19 mouse cellular contexts compared by ENCODE assay signal in genomic region chr4:154827861-154828610, GRCm38 (mm10). TPM values are rescaled to one million over a fixed set of nuclear protein-coding genes. Genes with fewer than 3 reads are reported as not detected.
DNase-seq lines count a peak whose midpoint lies in the region; ATAC-seq lines count a peak whose summit lies in the region.
"Had no signal": no experiment of that assay in that cellular context is flagged by ENCODE, and none has a peak within 500 bp of the region (broad histone marks: within the 10 kb centered on the region; RNA-seq: fewer than 3 reads in every experiment).

No protein-coding gene starts in this region.

- 0 out of 2 replicates have a peak overlapping the region, but pooled peaks have one; percentile 24 for H3K9ac ChIP-seq in heart, embryonic 13.5 days
- H3K9ac ChIP-seq: forebrain, embryonic 13.5 days; liver, postnatal 0 days; neural tube, embryonic 12.5 days had no signal

- H3K4me2 ChIP-seq in heart, embryonic 13.5 days, result no peak overlapping the region
- H3K4me2 ChIP-seq: forebrain, embryonic 13.5 days; neural tube, embryonic 12.5 days had no signal

- no peak overlapping the region for H3K27ac ChIP-seq in heart, embryonic 13.5 days (replicated peaks)
- H3K27ac ChIP-seq: forebrain, embryonic 13.5 days; hindbrain, postnatal 0 days; neural tube, embryonic 12.5 days had no signal

- H3K36me3 ChIP-seq in heart, embryonic 13.5 days, result no peaks in the 10 kb centered on the region
- H3K36me3 ChIP-seq: neural tube, embryonic 12.5 days had no signal

- WGBS in heart, embryonic 13.5 days, result 38% methylated on average over 10 of the region's 10 CpGs

- H3K9me3 ChIP-seq in heart, embryonic 13.5 days, result no peaks in the 10 kb centered on the region
- H3K9me3 ChIP-seq: forebrain, embryonic 13.5 days; neural tube, embryonic 12.5 days had no signal

- no peak overlapping the region for H3K4me3 ChIP-seq in heart, embryonic 13.5 days
- H3K4me3 ChIP-seq: forebrain, embryonic 13.5 days; neural tube, embryonic 12.5 days had no signal

- no peak for ATAC-seq in heart, embryonic 13.5 days (ENCODE audit: extremely low read depth, insufficient number of reproducible peaks, low FRiP score, low TSS enrichment)
- ATAC-seq: forebrain, embryonic 13.5 days; hindbrain, postnatal 0 days; liver, postnatal 0 days had no signal

- peaks cover 20% of the 10 kb centered on the region for H3K27me3 ChIP-seq in heart, embryonic 13.5 days (replicated peaks)
- H3K27me3 ChIP-seq: neural tube, embryonic 12.5 days had no signal

- DNase-seq in embryo, embryonic 10 days (ENCODE audit: low spot score), result peak; percentile 13
- DNase-seq in embryo, embryonic 9.5 days (ENCODE audit: extremely low spot score), result no peak
- DNase-seq in heart, adult 8-10 months (ENCODE audit: low spot score), result no peak
- peak; percentile 43 for DNase-seq in Muller cell, postnatal 12 days (ENCODE audit: inconsistent ontology term)
- DNase-seq in heart, postnatal 4 days, result peak; percentile 15
- no peak for DNase-seq in right cerebral cortex, postnatal 4 days
- DNase-seq in thymus, postnatal 25 days, result no peak
- DNase-seq: adrenal gland, postnatal 36 days; kidney, adult 18-20 months; liver; liver, postnatal 0 days; right cerebral cortex, postnatal 14 days; thymus, postnatal 4 days had no signal

- peaks cover 23% of the 10 kb centered on the region for H3K4me1 ChIP-seq in heart, embryonic 13.5 days

RNA-seq across cellular contexts. Expression of gene Ttc34, which starts 9.2 kb away (rescaled TPM):
- 0.57 TPM in 2 replicates for polyA plus RNA-seq in heart, embryonic 13.5 days (2015; fragmentation: Nextera tagmentation; extraction: Ambion mirVana)
- total RNA-seq in heart, adult 8-10 months (2022), result under 1 TPM in 3 of 4 experiments, not detected in 1; 0.06 to 0.34 (median 0.11) TPM
- total RNA-seq in heart, postnatal 4 days (2021), result under 1 TPM; 0.26 to 0.41 TPM
- total RNA-seq: CH12.LX; megakaryocyte-erythroid progenitor cell, adult 5-6 weeks had no signal
- polyA plus RNA-seq: liver, postnatal 0 days had no signal

RNA-seq across cellular contexts. Expression of gene Mmel1, which starts 41.3 kb away (rescaled TPM):
- 0.51 and 0.64 TPM in 2 replicates for polyA plus RNA-seq in heart, embryonic 13.5 days (2015; fragmentation: Nextera tagmentation; extraction: Ambion mirVana)
- under 1 TPM in 2 of 4 experiments, not detected in 2; 0.16 to 0.20 TPM for total RNA-seq in heart, adult 8-10 months (2022)
- under 1 TPM; 0.21 to 0.72 TPM for total RNA-seq in heart, postnatal 4 days (2021)

Comparison
In these comparisons a context has a peak if more than half of its experiments do, and no peak if none do; other contexts are left out.
1. DNase-seq: peak in embryo, embryonic 10 days (single experiment), Muller cell, postnatal 12 days (single experiment) and heart, postnatal 4 days (single experiment); none in embryo, embryonic 9.5 days (single experiment), heart, adult 8-10 months (single experiment), right cerebral cortex, postnatal 4 days (single experiment) and thymus, postnatal 25 days (single experiment).